Mouse (Mus musculus): ENCODE measurements at regions not wholly inside any gene's neighbourhood (a gene's known extent, or its start where the extent isn't known, plus 50 kb on each side); places are given as distances from the start of the nearest gene placed in this dataset.

- WGBS = 63% methylated on average over 9 of the region's 9 CpGs
- H3K4me2 ChIP-seq (ENCODE audit: low read depth, low read length) = no peak overlapping the region
- ATAC-seq (ENCODE audit: insufficient read depth, low FRiP score) = no peak
- H3K9ac ChIP-seq (ENCODE audit: low read length) = no peak overlapping the region
- H3K9me3 ChIP-seq (replicated peaks; ENCODE audit: control insufficient read depth, low read length) = no peaks in the 10 kb centered on the region
- H3K27ac ChIP-seq (ENCODE audit: low read length) = peak overlapping the region; percentile 62
- H3K4me1 ChIP-seq (ENCODE audit: control insufficient read depth, insufficient read depth, low read length) = 0 out of 2 replicates have a peak, but pooled peaks cover 4% of the 10 kb centered on the region
- no peaks in the 10 kb centered on the region for H3K36me3 ChIP-seq (ENCODE audit: control insufficient read depth, insufficient read depth, low read length)
- no peak overlapping the region for H3K4me3 ChIP-seq (replicated peaks; ENCODE audit: low read length)
- no peaks in the 10 kb centered on the region for H3K27me3 ChIP-seq (ENCODE audit: control insufficient read depth, insufficient read depth, low read length)
Measured at GRCm38 (mm10) chr17:13573036-13573435, 187.3 kb upstream of the Afdn start.

- no peaks in the 10 kb centered on the region for H3K27me3 ChIP-seq (ENCODE audit: control insufficient read depth, insufficient read depth, low read length)
- H3K4me2 ChIP-seq (ENCODE audit: low read depth, low read length) = no peak overlapping the region
- 63% methylated on average over 1 of the region's 1 CpGs for WGBS
- H3K9me3 ChIP-seq (replicated peaks; ENCODE audit: control insufficient read depth, low read length) = no peaks in the 10 kb centered on the region
- H3K27ac ChIP-seq (ENCODE audit: low read length) = peak overlapping the region; percentile 60; the same call in 1 of the 2 replicates
- 0 out of 2 replicates have a peak, but pooled peaks cover 4% of the 10 kb centered on the region for H3K4me1 ChIP-seq (ENCODE audit: control insufficient read depth, insufficient read depth, low read length)
- ATAC-seq (ENCODE audit: insufficient read depth, low FRiP score) = no peak
- H3K36me3 ChIP-seq (ENCODE audit: control insufficient read depth, insufficient read depth, low read length) = no peaks in the 10 kb centered on the region
- H3K4me3 ChIP-seq (replicated peaks; ENCODE audit: low read length) = no peak overlapping the region
- no peak overlapping the region for H3K9ac ChIP-seq (ENCODE audit: low read length)
Measured at GRCm38 (mm10) chr17:13574122-13574521, 186.2 kb upstream of the Afdn start.

GRCm38 (mm10) chr17:13574682-13575444 is 185.5 kb upstream of the Afdn start:
- H3K4me2 ChIP-seq (ENCODE audit: low read depth, low read length) = no peak overlapping the region
- no peak overlapping the region for H3K27ac ChIP-seq (ENCODE audit: low read length)
- no peak for ATAC-seq (ENCODE audit: insufficient read depth, low FRiP score)
- no peaks in the 10 kb centered on the region for H3K36me3 ChIP-seq (ENCODE audit: control insufficient read depth, insufficient read depth, low read length)
- H3K9me3 ChIP-seq (replicated peaks; ENCODE audit: control insufficient read depth, low read length) = no peaks in the 10 kb centered on the region
- 72% methylated on average over 13 of the region's 13 CpGs for WGBS
- H3K9ac ChIP-seq (ENCODE audit: low read length) = no peak overlapping the region
- no peaks in the 10 kb centered on the region for H3K27me3 ChIP-seq (ENCODE audit: control insufficient read depth, insufficient read depth, low read length)
- no peak overlapping the region for H3K4me3 ChIP-seq (replicated peaks; ENCODE audit: low read length)
- H3K4me1 ChIP-seq (ENCODE audit: control insufficient read depth, insufficient read depth, low read length) = 0 out of 2 replicates have a peak, but pooled peaks cover 4% of the 10 kb centered on the region

- no peak overlapping the region for H3K27ac ChIP-seq (ENCODE audit: low read length)
- 55% methylated on average over 3 of the region's 3 CpGs for WGBS
- H3K4me1 ChIP-seq (ENCODE audit: control insufficient read depth, insufficient read depth, low read length) = 0 out of 2 replicates have a peak, but pooled peaks cover under 1% of the 10 kb centered on the region
- no peak overlapping the region for H3K9ac ChIP-seq (ENCODE audit: low read length)
- H3K9me3 ChIP-seq (replicated peaks; ENCODE audit: control insufficient read depth, low read length) = no peaks in the 10 kb centered on the region
- H3K27me3 ChIP-seq (ENCODE audit: control insufficient read depth, insufficient read depth, low read length) = no peaks in the 10 kb centered on the region
- ATAC-seq (ENCODE audit: insufficient read depth, low FRiP score) = no peak
- no peaks in the 10 kb centered on the region for H3K36me3 ChIP-seq (ENCODE audit: control insufficient read depth, insufficient read depth, low read length)
- H3K4me2 ChIP-seq (ENCODE audit: low read depth, low read length) = no peak overlapping the region
- no peak overlapping the region for H3K4me3 ChIP-seq (replicated peaks; ENCODE audit: low read length)
Measured at GRCm38 (mm10) chr17:13577798-13578197, 182.5 kb upstream of the Afdn start.

- Histone ChIP-seq H3K4me1 (ENCODE audit: control insufficient read depth, insufficient read depth, low read length) (no peaks in the 10 kb centered on the region), H3K4me3 (replicated peaks; ENCODE audit: low read length) (no peak overlapping the region), H3K36me3 (ENCODE audit: control insufficient read depth, insufficient read depth, low read length) (no peaks in the 10 kb centered on the region), H3K27ac (ENCODE audit: low read length) (no peak overlapping the region), H3K4me2 (ENCODE audit: low read depth, low read length) (no peak overlapping the region), H3K9ac (ENCODE audit: low read length) (no peak overlapping the region), H3K27me3 (ENCODE audit: control insufficient read depth, insufficient read depth, low read length) (no peaks in the 10 kb centered on the region), H3K9me3 (replicated peaks; ENCODE audit: control insufficient read depth, low read length) (no peaks in the 10 kb centered on the region)
- ATAC-seq (ENCODE audit: insufficient read depth, low FRiP score) = no peak
- 73% methylated on average over 5 of the region's 5 CpGs for WGBS
Measured at GRCm38 (mm10) chr17:13581214-13581920, 179.0 kb upstream of the Afdn start.

GRCm38 (mm10) chr17:13581995-13582588 is 178.2 kb upstream of the Afdn start:
- Histone ChIP-seq H3K27me3 (ENCODE audit: control insufficient read depth, insufficient read depth, low read length) (no peaks in the 10 kb centered on the region), H3K27ac (ENCODE audit: low read length) (no peak overlapping the region), H3K9ac (ENCODE audit: low read length) (no peak overlapping the region), H3K4me1 (ENCODE audit: control insufficient read depth, insufficient read depth, low read length) (no peaks in the 10 kb centered on the region), H3K4me2 (ENCODE audit: low read depth, low read length) (no peak overlapping the region), H3K9me3 (replicated peaks; ENCODE audit: control insufficient read depth, low read length) (no peaks in the 10 kb centered on the region), H3K4me3 (replicated peaks; ENCODE audit: low read length) (no peak overlapping the region), H3K36me3 (ENCODE audit: control insufficient read depth, insufficient read depth, low read length) (no peaks in the 10 kb centered on the region)
- WGBS = 72% methylated on average over 6 of the region's 6 CpGs
- ATAC-seq (ENCODE audit: insufficient read depth, low FRiP score) = no peak

- Histone ChIP-seq H3K36me3 (ENCODE audit: control insufficient read depth, insufficient read depth, low read length) (no peaks in the 10 kb centered on the region), H3K4me3 (replicated peaks; ENCODE audit: low read length) (no peak overlapping the region), H3K27ac (ENCODE audit: low read length) (no peak overlapping the region), H3K4me1 (ENCODE audit: control insufficient read depth, insufficient read depth, low read length) (no peaks in the 10 kb centered on the region), H3K9me3 (replicated peaks; ENCODE audit: control insufficient read depth, low read length) (no peaks in the 10 kb centered on the region), H3K9ac (ENCODE audit: low read length) (no peak overlapping the region), H3K4me2 (ENCODE audit: low read depth, low read length) (no peak overlapping the region), H3K27me3 (ENCODE audit: control insufficient read depth, insufficient read depth, low read length) (no peaks in the 10 kb centered on the region)
- no peak for ATAC-seq (ENCODE audit: insufficient read depth, low FRiP score)
- 64% methylated on average over 9 of the region's 9 CpGs for WGBS
Measured at GRCm38 (mm10) chr17:13583475-13584233, 176.7 kb upstream of the Afdn start.

GRCm38 (mm10) chr17:13584394-13584793 is 175.9 kb upstream of the Afdn start:
- Histone ChIP-seq H3K9me3 (replicated peaks; ENCODE audit: control insufficient read depth, low read length) (no peaks in the 10 kb centered on the region), H3K36me3 (ENCODE audit: control insufficient read depth, insufficient read depth, low read length) (no peaks in the 10 kb centered on the region), H3K4me3 (replicated peaks; ENCODE audit: low read length) (no peak overlapping the region), H3K4me2 (ENCODE audit: low read depth, low read length) (no peak overlapping the region), H3K27ac (ENCODE audit: low read length) (no peak overlapping the region), H3K4me1 (ENCODE audit: control insufficient read depth, insufficient read depth, low read length) (no peaks in the 10 kb centered on the region), H3K9ac (ENCODE audit: low read length) (no peak overlapping the region), H3K27me3 (ENCODE audit: control insufficient read depth, insufficient read depth, low read length) (no peaks in the 10 kb centered on the region)
- 0 out of 2 replicates have a peak, but pooled peaks have one; percentile 58 for ATAC-seq (ENCODE audit: insufficient read depth, low FRiP score)
- 59% methylated on average over 4 of the region's 4 CpGs for WGBS

Data from stomach, embryonic 16.5 days (tissue).